Mouse (Mus musculus) cerebellum, postnatal 4 days (tissue): Measurements from ENCODE around the gene Cep131.

Source experiments
- DNase-seq, 2 experiments: peaks; one replicate each; pipeline ENCODE4 v3.0.0; 2022; ENCODE audit warnings: low spot score in 2 of 2, mixed read lengths in 1 of 2

Cep131 gene

DNA sequence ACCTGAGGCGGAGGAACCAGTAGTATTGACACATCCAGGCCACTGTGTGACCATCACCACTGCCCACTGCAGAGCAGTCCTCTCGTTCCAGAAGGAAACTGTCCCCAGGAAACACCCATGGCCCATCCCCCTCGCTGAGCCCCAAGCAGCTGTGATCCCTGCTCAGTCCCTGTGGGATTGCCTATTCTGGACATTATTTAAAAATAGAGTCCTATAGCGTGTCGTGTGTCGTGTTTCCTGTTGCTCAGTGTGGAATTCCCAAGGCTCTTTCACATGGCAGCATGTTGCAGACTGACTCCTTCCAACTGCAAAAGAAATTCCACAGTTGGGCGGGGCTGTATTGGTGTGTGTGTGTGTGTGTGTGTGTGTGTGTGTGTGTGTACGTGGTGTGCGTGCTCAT lies 34.4 kb downstream of the Cep131 start:
- DNase-seq, result no peak

DNA sequence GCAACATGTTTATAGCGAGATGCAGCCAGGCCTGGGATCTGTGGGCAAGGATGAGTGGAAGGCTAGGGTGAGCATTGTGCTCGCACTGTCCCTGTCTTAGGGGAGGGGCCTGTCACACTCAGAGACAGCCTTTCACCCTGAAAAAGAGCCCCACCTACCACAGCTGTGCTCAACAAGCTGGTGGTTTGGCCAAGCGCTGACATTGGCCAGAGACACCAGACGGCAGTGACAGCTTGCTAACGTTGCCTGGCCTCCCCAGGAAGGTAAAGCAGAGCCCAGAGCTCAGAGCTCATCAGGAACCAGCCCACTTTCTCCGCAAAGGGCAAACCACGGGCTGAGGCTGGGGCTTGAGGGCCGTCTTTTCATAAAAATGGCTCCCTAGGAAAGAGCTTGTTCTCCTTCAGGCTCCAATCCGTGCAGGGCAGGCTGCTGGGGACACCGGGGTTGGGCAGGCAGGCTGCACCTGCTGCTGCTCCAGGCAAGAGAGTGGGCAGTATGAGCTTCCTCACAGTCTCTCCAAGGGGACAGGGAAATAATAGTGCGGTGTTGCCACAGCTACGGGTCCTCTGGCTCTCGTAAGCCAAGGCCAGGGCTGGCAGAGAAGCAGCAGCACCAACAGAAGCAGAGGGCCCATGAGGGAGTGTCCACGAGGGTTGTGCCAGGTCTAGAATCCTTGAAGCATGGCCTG lies 35.4 kb downstream of the Cep131 start:
- DNase-seq, result peak in 1 of 2 experiments; percentile 71

DNA sequence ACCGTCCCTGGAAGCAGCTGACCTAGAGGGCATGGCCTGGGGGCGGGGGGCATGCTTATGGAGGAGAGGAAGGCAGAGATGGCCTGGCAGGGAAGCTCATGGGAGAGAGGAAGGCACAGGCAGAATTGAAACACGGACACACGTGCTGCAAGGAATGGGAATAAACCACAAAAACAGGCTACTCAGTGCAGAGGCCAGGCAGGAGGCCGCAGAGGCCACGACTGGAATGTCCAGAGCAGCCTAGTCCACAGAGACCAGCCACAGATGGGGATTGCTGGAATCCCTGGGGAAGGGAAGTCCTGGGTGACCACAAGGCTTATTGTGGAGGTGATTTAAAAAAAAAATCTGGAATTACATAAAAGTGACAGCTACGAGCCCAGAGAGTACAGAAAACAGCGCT lies 37.6 kb downstream of the Cep131 start:
- DNase-seq, result no peak

DNA sequence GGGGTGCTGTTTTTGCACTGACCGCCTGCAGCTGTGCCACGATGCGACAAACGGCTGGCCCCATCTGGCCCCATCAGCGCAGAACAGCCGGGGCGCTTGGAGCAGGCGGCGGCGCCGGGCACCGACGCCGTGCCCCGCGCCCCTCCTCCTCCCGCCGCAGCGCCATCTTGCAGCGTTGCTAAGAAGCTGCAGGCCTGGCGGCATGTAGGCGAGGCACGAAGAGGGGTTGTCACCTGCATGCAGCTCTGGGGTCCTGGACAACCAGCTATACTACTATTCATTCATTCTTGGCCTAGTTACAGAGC lies 38.4 kb downstream of the Cep131 start:
- peak in 1 of 2 experiments; percentile 68 for DNase-seq

GRCm38 (mm10) chr11:120047531-120048251 lies 38.9 kb downstream of the Cep131 start:
- DNase-seq, result no peak

- peak in 1 of 2 experiments; percentile 39 for DNase-seq
Observed at GRCm38 (mm10) chr11:120046553-120047191, 40.0 kb downstream of the Cep131 start, which contains the start of gene Aatk. Gene Aatk, minus strand, starts transcription at chr11:120047167.

DNA sequence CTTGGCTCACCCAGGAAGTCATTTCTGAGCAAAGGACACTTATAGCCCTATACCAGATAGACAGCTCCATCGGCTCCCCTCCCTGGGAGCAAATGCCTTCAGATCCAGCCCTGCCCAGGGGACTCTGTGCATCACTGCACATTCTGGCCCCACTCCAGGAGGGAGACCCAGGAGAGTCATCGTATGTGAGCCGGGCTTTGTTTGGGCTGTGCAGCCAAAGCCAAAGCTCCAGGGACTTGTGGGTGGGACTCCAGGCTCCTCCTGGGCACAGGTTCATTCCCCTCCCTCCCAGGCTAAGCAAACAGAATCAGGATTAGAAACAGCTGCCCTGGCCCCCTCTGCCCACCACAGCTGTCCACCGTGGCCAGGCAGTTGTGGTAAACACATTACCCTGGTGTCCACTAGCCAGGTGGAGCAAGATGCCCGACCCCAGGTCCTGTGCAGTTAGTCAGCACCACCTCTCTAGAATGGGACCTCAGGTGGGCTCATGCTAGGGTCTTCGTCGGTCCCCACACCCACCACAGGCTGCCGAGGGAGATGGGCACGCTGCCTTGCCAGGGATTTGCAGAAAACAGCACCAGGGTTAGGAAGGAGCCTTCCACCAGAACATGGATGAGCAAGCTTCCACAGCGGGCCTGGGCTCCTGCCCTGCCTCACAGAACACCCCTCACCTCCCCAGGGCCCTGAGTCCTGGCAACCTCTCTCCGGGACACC lies 40.6 kb downstream of the Cep131 start:
- peak in 1 of 2 experiments; percentile 58 for DNase-seq

- DNase-seq, result no peak
Observed at GRCm38 (mm10) chr11:120045341-120045740, 41.3 kb downstream of the Cep131 start.

- no peak for DNase-seq
Observed at GRCm38 (mm10) chr11:120042141-120042838, 44.3 kb downstream of the Cep131 start.

DNA sequence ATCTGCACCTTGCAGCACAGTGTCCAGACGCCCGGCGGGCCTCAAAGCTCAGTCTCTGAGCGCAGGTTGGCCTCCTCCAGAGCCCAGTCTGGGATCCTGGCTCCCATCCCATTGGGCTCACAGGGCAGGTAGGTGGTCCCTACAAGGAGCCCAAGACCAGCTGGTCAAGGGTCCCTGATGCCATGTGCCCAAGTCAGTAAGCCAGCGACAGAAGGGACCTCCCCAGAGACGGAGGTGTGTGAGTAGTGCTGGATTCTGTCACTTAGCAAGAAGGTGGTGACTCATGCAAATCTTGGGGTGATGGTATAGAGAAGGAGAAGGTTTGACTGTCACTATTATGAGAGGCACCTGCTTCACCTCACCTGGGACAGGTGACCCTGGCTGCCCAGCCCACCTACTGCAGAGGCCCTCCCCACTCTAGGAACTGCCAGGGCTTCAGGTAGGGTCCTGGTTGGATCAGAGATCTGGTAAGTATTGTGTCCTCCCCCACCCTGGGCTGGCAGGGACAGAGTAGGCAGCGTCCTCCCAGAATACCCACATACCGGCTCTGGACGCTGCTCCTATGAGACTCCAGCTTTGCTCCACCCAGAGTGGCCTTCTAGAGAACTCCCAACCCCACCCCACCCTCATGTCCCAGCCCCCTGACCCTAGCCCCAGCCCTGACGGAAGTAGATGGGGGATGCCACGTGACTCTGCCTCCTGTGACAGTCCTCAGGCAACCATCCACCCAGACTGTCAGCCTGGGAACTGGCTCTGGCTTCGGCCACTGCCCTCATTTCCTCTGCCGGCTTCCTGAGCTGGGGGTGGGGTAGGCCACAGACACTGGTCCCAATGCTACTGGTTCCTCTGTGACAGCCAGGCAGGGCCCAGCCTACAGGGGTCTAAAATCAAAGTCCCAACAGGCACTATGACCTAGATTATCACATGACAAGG lies 45.2 kb downstream of the Cep131 start:
- no peak for DNase-seq

DNA sequence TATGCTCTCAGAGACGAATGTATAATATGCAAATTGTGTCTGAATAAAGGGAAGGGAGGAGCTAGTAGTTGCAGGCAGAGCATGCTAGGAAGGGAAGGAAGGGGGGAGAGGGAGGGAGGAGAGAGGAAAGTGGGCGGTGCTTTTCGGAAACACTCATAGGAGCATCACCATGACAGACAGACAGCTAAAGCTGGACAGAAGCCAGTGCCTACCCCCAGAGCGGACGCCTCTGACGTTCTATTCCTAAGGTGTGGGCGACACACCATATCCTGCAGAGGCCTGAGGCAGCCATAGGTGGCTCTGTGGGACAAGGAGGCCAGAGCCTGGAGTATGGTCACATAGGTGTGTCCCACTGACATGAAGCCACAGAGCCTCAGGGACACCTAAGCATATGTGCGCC lies 46.2 kb downstream of the Cep131 start:
- DNase-seq, result no peak

GRCm38 (mm10) chr11:120039581-120039980 lies 47.0 kb downstream of the Cep131 start:
- DNase-seq, result no peak

- DNase-seq, result no peak
Observed at GRCm38 (mm10) chr11:120034762-120035161, 51.9 kb downstream of the Cep131 start.

DNA sequence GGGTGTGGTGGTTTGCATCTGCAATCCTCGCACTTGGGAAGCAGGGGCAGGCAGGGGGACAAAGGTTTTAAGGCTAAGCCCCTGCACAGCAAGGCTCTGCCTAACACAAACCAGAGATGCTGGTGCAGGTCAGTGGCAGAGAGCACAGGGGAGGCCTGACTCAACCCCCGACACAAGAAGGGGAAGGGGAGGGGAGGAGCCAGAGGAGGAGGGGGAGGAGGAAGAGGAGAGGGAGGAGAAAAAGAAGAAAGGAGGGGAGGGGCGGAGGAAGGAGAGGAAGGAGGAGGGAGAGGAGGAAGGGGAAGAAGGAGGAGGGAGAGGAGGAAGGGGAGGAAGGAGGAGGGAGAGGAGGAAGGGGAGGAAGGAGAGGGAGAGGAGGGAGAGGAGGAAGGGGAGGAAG lies 52.3 kb downstream of the Cep131 start:
- no peak for DNase-seq

DNA sequence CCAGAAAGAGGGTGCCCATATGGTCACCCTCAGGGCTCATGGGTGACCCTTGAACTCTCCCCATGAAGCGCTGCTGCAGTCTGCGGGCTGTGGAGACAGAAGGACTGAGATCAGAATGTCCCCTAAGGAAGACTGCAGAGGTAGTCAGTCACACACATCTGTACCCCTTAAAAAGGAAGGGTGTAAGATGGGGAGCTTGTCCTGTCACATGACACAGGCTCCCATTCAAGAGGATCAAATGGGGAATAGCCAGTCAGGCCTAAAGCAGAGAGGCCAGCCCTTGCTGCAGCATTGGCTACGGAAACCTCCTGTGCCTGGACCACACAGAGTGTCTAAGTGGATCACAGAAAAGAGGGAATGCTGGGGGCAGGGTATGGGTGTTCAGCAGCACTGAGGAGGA lies 53.2 kb downstream of the Cep131 start:
- no peak for DNase-seq

DNA sequence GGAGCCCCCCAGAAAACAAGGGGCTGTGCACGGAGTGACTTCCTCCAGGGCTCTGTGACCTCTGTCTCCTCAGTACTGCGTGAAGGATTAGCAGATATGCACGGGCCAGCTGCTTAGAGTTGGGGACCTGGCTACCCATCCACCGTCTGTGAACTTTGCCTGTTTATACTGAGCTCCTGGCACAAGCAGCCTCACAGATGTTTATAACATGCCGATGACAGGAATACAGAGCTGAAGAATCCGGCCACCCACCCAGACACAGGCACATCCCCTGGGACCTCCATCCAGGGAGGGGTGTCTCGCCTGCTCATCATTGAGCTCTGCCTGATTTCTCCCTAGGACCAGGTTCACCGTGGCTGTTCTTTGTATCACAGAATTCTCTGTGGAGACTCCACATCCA lies 54.6 kb downstream of the Cep131 start:
- DNase-seq, result no peak

GRCm38 (mm10) chr11:120030145-120030901 lies 56.3 kb downstream of the Cep131 start:
- DNase-seq, result peak in 1 of 2 experiments; percentile 78

DNA sequence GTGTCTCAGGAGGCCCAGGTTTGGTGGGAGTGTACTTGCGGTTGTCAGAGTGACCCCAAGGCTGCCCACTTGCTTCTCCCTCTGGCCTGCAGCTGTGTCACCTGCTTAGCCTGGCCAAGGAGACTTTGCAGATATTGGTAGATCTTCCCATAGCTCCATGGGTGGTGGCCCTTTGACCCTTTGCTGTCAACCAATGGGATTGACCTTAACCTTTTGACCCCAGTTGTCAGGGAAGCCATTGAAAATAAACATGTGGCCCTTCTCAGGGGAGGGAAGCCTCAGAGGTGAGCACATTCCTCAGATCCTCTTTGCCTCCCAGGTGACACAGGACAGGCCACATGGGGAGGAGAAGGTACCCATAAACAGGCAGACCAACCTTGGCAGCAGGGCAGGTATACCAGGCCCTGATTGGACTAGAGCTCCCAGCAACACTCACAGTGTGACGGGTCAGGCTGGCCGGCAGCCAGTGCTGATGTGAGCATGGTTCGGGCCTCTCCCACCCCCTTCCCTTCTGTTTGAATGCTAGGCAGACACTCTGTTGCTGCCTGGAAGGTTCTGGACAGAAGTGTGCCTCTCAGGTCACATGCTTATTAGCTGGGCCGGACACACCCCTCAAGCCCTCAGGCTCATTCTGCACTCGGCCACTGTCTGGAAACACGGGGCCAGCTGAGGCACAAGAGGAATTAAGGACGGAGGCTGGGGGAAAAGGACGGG lies 57.0 kb downstream of the Cep131 start:
- DNase-seq, result no peak
